Mouse (Mus musculus): ENCODE data around the gene Hdac1. TPM values are rescaled to one million over a fixed set of nuclear protein-coding genes. Genes with fewer than 3 reads are reported as not detected.

Hdac1 gene
- total RNA-seq (2014; rRNA removed) (20.7 and 38.0 TPM in 2 replicates), polyA plus RNA-seq (2015; fragmentation: Nextera tagmentation; extraction: Ambion mirVana) (56.6 and 62.1 TPM in 2 replicates)

- no peaks in the 10 kb centered on the region for H3K9me3 ChIP-seq (ENCODE audit: low read length)
- H3K4me1 ChIP-seq (ENCODE audit: insufficient read depth, low read length): peaks cover 4% of the 10 kb centered on the region; the same call in 1 of the 2 replicates
- TF ChIP-seq CTCF (IDR thresholded peaks at IDR 0.05; ENCODE audit: low read depth): peak; percentile 43
- peak within 1 kb of the TSS; percentile 81 for H3K4me3 ChIP-seq (ENCODE audit: low read length)
- DNase-seq (ENCODE audit: low spot score) (peak; percentile 98), ATAC-seq (peak; percentile 99)
- WGBS: under 1% methylated on average over 35 of the region's 46 CpGs
- H3K9ac ChIP-seq (replicated peaks; ENCODE audit: low read length): peak within 1 kb of the TSS; percentile 68
- no peaks in the 10 kb centered on the region for H3K36me3 ChIP-seq (ENCODE audit: insufficient read depth, low read length)
- H3K4me2 ChIP-seq (ENCODE audit: low read depth, low read length): peak within 1 kb of the TSS; percentile 80
- H3K27me3 ChIP-seq (ENCODE audit: insufficient read depth, low read length): no peaks in the 10 kb centered on the region
- H3K27ac ChIP-seq: peak within 1 kb of the TSS; percentile 77
Observed at GRCm38 (mm10) chr4:129542592-129543141, at the start of gene Hdac1. Hdac1 (minus strand) TSS chr4:129542713.

- Histone ChIP-seq H3K27me3 (ENCODE audit: insufficient read depth, low read length) (no peaks in the 10 kb centered on the region), H3K4me1 (ENCODE audit: insufficient read depth, low read length) (no peaks in the 10 kb centered on the region), H3K4me3 (ENCODE audit: low read length) (no peak overlapping the region), H3K4me2 (ENCODE audit: low read depth, low read length) (no peak overlapping the region), H3K27ac (no peak overlapping the region), H3K36me3 (ENCODE audit: insufficient read depth, low read length) (peaks cover 29% of the 10 kb centered on the region), H3K9me3 (ENCODE audit: low read length) (no peaks in the 10 kb centered on the region), H3K9ac (replicated peaks; ENCODE audit: low read length) (no peak overlapping the region)
- WGBS: 89% methylated on average over 4 of the region's 4 CpGs
- no peak for TF ChIP-seq CTCF (IDR thresholded peaks at IDR 0.05; ENCODE audit: low read depth)
- ATAC-seq (no peak), DNase-seq (ENCODE audit: low spot score) (no peak)
Observed at GRCm38 (mm10) chr4:129588865-129589264, 46.4 kb upstream of the Hdac1 start.

DNA sequence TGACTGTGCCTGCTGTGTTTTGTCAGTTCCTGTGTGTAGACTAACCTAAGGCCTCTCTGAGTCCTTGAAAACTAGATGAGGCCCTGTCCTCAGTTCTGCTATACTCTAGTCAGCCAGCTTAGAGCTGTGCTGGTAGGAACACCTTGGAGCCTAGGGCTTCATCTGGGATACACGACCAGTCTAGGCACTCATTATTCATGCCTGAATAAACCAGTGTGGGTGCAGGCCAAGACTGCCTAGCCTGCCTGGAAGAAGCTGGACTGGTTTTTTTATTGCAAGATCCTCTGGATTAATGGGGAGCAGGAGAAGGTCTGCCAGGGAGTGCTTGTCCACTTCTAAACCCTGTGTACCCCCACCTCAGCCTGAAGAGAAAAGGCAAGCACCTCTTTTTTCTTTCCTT is 44.4 kb upstream of the Hdac1 start:
- H3K4me1 ChIP-seq (ENCODE audit: insufficient read depth, low read length): no peaks in the 10 kb centered on the region
- H3K9me3 ChIP-seq (ENCODE audit: low read length): no peaks in the 10 kb centered on the region
- ATAC-seq (no peak), DNase-seq (ENCODE audit: low spot score) (no peak)
- no peak overlapping the region for H3K4me2 ChIP-seq (ENCODE audit: low read depth, low read length)
- WGBS: 7% methylated on average over 1 of the region's 1 CpGs
- no peak overlapping the region for H3K9ac ChIP-seq (replicated peaks; ENCODE audit: low read length)
- no peak overlapping the region for H3K4me3 ChIP-seq (ENCODE audit: low read length)
- no peaks in the 10 kb centered on the region for H3K27me3 ChIP-seq (ENCODE audit: insufficient read depth, low read length)
- TF ChIP-seq CTCF (IDR thresholded peaks at IDR 0.05; ENCODE audit: low read depth): no peak
- peaks cover 12% of the 10 kb centered on the region for H3K36me3 ChIP-seq (ENCODE audit: insufficient read depth, low read length)
- H3K27ac ChIP-seq: no peak overlapping the region

DNA sequence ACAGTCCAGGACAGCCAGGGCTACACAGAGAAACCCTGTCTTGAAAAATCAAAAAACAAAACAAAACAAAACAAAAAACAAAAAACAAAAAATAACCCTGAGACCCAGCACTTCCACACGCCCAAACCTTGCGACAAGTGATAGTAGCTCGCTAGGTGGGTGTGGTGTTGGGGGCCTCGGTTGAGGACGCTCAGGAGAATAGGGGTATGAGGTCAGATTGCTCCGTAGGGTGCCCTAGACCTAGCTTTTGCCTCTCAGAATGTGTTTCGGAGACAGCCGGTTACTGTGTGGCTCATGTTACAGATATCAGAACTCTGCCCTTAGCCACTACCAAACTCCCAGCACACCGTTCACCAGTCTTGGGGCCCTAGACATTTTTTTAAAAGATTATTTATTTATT is 43.3 kb upstream of the Hdac1 start:
- no peak overlapping the region for H3K4me2 ChIP-seq (ENCODE audit: low read depth, low read length)
- no peak for ATAC-seq
- H3K9me3 ChIP-seq (ENCODE audit: low read length): no peaks in the 10 kb centered on the region
- no peaks in the 10 kb centered on the region for H3K27me3 ChIP-seq (ENCODE audit: insufficient read depth, low read length)
- no peak overlapping the region for H3K9ac ChIP-seq (replicated peaks; ENCODE audit: low read length)
- H3K4me3 ChIP-seq (ENCODE audit: low read length): 0 out of 2 replicates have a peak overlapping the region, but pooled peaks have one; percentile 36
- 88% methylated on average over 9 of the region's 9 CpGs for WGBS
- no peak for DNase-seq (ENCODE audit: low spot score)
- peaks cover under 1% of the 10 kb centered on the region; the same call in 1 of the 2 replicates for H3K36me3 ChIP-seq (ENCODE audit: insufficient read depth, low read length)
- no peaks in the 10 kb centered on the region for H3K4me1 ChIP-seq (ENCODE audit: insufficient read depth, low read length)
- no peak overlapping the region for H3K27ac ChIP-seq
- no peak for TF ChIP-seq CTCF (IDR thresholded peaks at IDR 0.05; ENCODE audit: low read depth)

GRCm38 (mm10) chr4:129584884-129585608 is 42.5 kb upstream of the Hdac1 start:
- DNase-seq (ENCODE audit: low spot score) (peak; percentile 82), ATAC-seq (peak; percentile 79)
- H3K4me1 ChIP-seq (ENCODE audit: insufficient read depth, low read length): no peaks in the 10 kb centered on the region
- H3K9ac ChIP-seq (replicated peaks; ENCODE audit: low read length): peak overlapping the region; percentile 35; the same call in 1 of the 2 replicates
- peak; percentile 66 for TF ChIP-seq CTCF (IDR thresholded peaks at IDR 0.05; ENCODE audit: low read depth)
- H3K27me3 ChIP-seq (ENCODE audit: insufficient read depth, low read length): no peaks in the 10 kb centered on the region
- peak overlapping the region; percentile 36 for H3K4me3 ChIP-seq (ENCODE audit: low read length)
- no peaks in the 10 kb centered on the region for H3K9me3 ChIP-seq (ENCODE audit: low read length)
- WGBS: 2% methylated on average over 36 of the region's 36 CpGs
- H3K4me2 ChIP-seq (ENCODE audit: low read depth, low read length): peak overlapping the region; percentile 60
- H3K27ac ChIP-seq: peak overlapping the region; percentile 54
- no peaks in the 10 kb centered on the region for H3K36me3 ChIP-seq (ENCODE audit: insufficient read depth, low read length)

- ATAC-seq: no peak
Observed at GRCm38 (mm10) chr4:129584370-129584769, 41.9 kb upstream of the Hdac1 start.

More at GRCm38 (mm10) chr4:129584370-129584769, 41.9 kb upstream of the Hdac1 start:
- H3K4me1 ChIP-seq (ENCODE audit: insufficient read depth, low read length): no peaks in the 10 kb centered on the region
- no peak overlapping the region for H3K9ac ChIP-seq (replicated peaks; ENCODE audit: low read length)
- peak overlapping the region; percentile 54; the same call in 1 of the 2 replicates for H3K27ac ChIP-seq
- TF ChIP-seq CTCF (IDR thresholded peaks at IDR 0.05; ENCODE audit: low read depth): no peak
- H3K4me2 ChIP-seq (ENCODE audit: low read depth, low read length): peak overlapping the region; percentile 60
- H3K27me3 ChIP-seq (ENCODE audit: insufficient read depth, low read length): no peaks in the 10 kb centered on the region
- no peak for DNase-seq (ENCODE audit: low spot score)
- peak overlapping the region; percentile 36; the same call in 1 of the 2 replicates for H3K4me3 ChIP-seq (ENCODE audit: low read length)
- no peaks in the 10 kb centered on the region for H3K36me3 ChIP-seq (ENCODE audit: insufficient read depth, low read length)
- 71% methylated on average over 1 of the region's 1 CpGs for WGBS
- H3K9me3 ChIP-seq (ENCODE audit: low read length): no peaks in the 10 kb centered on the region

Measured in hindbrain, postnatal 0 days (tissue).